Mouse (Mus musculus) kidney, adult 18-20 months (tissue): ENCODE data around the gene Ddx3x.
A peak's percentile ranks its signal among the peaks of the same experiment; 100 is the strongest.
"Not testable (repeated sequence)": the region's sequence is repeated elsewhere in the genome, so short reads cannot be mapped to it uniquely, and the experiment has no call there.

Experiments used
- DNase-seq: peaks from one replicate; pipeline ENCODE4 v3.0.0; 2021

The Ddx3x gene

DNA sequence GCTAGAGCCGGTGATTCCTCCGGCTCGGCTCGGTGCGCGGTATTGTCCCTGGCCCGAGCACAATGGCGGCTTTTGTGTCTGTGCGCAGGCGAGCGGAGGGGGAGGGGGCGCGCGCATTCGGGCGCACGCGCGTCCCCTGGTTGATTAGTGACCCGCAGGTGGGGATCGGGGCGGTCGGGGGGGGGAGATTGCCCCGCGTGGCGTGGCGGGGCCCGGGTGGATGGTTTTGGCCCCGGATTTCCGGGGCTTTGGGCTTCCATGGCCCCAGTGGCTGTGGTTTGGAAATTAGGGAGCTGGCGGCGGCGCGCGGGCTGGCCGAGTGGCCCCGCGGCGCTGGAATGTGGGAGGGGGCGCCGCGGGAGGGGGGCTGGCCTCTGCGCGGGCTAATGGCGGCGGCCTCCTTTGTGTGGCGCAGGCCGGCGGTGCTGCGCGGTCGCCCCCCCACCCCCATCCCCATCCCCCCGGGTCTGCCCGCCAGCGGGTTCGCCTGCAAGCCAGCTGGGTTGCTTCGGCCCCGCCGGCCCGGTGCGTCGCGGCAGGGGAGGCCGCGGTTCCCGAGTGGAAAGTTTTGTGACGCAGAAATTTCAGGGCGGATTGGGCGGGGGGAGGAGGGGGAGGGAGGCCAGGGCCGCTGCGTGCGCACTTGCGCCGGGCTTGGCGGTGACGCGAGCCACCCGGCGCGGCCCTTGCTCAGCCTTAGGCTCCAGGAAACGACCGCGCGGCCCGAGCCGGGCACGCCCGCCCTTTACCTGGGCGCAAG, 739 bp downstream of the Ddx3x start:
- peak; percentile 88 for DNase-seq

DNA sequence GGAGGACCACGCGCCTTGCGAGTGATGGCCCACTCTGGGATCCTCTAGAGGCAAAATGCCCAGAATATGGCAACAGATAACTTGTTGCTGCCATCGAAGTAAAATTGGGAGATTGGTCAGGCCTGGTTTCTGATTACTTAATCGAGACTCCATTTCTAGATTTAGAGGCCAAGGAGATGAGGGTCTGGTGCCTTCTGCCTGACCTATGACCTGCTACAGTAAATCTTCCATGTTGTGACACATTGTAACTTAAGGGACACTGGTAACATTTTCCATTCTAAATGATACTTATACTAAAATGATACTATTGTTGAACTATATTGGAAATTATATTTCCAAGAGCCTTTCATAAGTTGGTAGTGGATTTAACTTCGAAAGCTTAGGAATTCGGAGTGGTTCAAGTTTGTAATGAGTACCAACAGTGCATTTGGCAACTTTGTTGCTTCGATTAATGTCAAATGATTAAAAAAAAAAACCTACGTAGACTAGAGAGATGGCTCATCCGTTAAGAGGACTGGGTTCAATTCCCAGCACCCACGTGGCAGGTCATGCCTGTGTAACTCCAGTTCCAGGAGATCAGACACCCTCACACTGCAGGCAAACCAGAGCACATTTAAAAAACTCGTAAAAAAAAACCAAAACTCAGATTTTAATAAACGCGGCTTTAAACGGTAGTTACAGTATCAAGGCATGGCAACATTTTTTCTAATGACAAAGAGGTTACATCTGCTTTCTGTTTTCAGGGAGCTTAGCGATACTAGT, 1.5 kb downstream of the Ddx3x start:
- DNase-seq, result no peak

DNA sequence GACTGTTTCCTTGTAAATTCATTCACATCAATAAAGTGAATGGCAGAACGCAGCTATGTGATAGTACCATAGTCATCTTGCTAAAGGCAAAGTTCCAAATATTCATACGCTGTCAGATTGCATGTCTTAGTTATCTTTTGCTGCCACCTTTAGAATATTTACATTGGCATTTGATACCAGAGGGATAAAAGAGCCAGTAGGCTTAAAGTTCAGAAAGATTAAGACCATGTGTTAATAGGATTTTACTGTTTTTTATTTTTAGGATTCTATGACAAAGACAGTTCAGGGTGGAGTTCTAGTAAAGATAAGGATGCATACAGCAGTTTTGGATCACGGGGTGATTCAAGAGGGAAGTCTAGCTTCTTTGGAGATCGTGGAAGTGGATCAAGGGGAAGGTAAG, 5.0 kb downstream of the Ddx3x start:
- no peak for DNase-seq

DNA sequence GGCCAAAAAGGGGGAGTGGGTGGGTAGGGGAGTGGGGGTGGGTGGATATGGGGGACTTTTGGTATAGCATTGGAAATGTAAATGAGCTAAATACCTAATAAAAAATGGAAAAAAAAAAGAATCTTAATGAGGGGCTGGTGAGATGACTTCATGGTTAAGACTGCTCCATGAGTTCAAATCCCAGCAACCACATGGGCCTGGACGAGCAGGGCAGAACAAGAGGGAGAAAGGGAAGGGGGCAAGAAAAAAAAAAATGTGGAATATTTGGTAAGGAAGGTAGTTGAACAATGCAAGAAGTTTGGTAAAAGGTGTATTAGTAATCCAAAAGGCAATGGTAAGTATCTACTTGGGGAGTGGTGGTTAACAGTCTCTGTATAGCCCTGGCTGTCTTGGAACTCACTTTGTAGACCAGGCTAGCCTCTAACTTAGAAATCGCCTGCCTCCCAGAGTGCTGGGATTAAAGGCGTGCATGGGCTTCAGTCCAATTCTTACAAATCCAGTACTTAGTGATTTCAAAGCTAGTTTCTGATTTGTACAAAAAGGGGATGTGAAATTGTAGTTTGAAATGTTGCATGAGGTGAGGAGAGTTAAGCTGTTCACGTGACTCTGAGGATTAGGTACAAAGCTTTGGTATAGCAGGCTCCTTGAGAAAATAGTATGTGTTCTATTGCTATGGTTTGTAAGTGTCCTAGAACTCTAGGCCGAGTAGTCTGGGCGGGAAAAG, 13.9 kb downstream of the Ddx3x start:
- DNase-seq, result no peak

DNA sequence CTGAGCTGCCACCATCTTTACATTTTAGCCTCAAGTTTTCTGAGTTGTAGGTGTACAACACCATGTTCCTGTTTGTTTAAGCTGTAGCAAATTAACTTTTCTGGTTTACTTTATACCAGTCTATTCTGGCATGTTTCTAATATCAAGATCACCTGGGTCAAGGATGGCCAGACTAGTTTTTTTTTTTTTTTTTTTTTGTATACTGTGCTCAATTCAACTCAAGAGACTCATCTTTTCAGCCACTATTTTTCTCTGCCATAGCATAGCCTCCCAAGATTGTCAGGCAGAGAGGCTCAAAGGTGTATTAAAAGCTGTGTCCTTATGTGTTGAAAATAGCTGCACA, 14.4 kb downstream of the Ddx3x start:
- DNase-seq, result no peak

DNA sequence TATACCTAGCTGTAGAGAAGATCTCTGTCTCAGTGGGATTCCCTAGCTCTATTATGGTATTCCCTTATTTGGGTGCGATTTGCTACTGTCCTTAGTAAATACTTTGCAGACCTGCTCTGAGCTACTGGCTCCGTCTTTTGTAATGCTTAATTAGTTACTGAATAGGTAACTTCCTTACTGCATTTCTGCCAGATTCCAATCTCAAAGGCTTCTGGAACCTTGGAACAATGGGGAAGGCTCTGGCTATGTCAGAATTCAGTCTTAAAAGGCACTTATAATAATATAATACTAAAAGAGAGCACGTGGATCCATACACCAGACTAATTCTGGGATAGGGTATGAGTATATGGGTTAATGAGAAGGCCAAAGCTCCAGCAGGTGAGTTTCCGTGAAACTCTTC, 15.5 kb downstream of the Ddx3x start:
- DNase-seq, result not testable (repeated sequence)

DNA sequence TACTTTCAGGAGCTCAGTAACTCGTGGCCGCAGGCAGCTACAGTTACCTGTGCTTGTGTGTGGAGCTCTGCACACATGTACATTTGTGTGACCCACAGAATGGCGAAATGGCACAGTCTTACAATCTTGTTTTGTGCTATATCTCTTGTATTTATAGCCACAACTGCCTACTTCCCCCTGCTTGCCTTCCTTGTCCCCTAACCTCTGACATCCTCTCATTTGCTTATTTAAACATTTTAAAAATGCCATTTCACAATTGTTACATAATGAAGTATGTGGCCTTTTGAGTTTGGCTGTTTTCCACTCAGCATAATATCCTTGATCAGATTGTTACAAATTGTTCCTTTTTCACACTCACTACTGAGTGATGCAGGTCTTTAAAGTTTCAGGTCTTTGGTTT, 25.4 kb downstream of the Ddx3x start:
- DNase-seq, result no peak

DNA sequence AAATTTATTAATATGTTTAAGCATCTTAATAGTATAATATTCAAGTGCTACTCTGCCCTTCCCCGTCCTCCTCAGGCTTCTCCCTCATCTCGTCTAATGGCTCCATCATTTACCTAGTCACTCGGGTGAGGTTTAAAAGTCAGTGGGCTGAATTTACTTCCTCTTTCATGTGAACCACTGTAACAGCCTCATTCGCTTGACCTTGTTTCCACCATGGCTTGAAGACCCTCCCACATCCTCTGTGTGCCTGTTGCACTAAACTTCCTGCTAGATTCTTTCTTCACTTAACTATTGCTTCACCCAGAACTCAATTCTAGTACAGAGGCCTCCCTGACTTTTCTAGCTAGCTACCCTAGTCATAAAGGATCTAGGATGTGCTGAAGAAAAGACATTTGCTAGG, 30.6 kb downstream of the Ddx3x start:
- DNase-seq, result no peak

DNA sequence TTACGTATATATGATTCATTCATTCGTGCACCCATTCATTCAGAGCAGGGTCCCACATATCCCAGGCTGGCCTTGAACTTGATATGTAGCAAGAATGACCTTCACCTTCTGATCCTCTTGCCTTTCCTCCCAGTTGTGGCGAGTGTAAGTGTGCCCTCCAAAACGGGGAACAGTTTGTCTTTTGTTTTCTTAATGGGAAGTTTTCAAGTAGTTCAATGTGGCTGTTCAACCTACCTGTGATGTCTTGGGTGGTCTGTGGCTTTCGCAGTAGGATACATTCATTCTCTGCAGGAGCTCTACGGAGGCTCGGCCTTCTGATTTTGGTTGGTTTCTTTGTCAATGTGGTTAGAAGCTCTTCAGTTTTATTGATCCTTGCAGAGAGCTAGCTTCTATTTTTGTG, 48.8 kb downstream of the Ddx3x start:
- DNase-seq, result no peak
